Mouse (Mus musculus): ENCODE results near the gene Ptbp2.

The Ptbp2 gene

DNA sequence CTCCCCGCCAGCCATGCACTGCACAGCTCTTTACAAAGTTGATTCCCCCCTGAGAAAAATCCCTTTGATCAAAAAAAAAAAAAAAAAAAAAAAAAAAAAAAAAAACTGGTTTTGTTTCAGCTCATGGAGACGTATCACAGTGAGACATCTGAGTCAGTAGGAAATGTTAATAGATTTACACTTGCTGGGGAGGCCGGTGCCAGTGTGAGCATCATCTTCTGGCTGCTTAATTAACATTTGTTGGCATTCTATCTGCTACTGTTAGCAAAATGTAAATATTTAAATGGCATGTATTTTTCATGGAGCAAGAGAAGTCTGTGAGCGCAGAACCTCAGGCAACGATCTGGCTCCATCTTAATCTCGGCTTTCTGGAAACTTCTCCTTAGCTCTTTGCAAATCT is 99.5 kb downstream of the Ptbp2 start:
- DNase-seq (ENCODE audit: low spot score in 2 of 2) = no peak
